Mouse (Mus musculus) hindbrain, embryonic 13.5 days (tissue): ENCODE measurements around the gene Plcb4. TPM values are rescaled to one million over a fixed set of nuclear protein-coding genes. Genes with fewer than 3 reads are reported as not detected.

Experiments
- ATAC-seq: fragments of 200-750 bp; cut with Nextera tagmentation; 2 replicates; pipeline ENCODE4 v1.8.0; 2017; ENCODE audit warnings: moderate TSS enrichment; ENCODE audit not compliant: low FRiP score
- H3K27ac ChIP-seq: fragments of 300-500 bp; sonication (generic); 2 replicates; pipeline ENCODE4 v1.5.1; 2015; ENCODE audit warnings: inconsistent platforms, mild to moderate bottlenecking, moderate library complexity
- H3K27me3 ChIP-seq: fragments of 300-500 bp; sonication (generic); 2 replicates; pipeline ENCODE4 v1.6.1; 2015; ENCODE audit warnings: mild to moderate bottlenecking, inconsistent platforms
- H3K36me3 ChIP-seq: fragments of 300-500 bp; sonication (generic); 2 replicates; pipeline ENCODE4 v1.6.1; 2015; ENCODE audit warnings: mild to moderate bottlenecking, inconsistent platforms
- H3K4me1 ChIP-seq: fragments of 300-500 bp; sonication (generic); replicated peaks from 2 replicates; pipeline ENCODE4 v1.6.1; 2015; ENCODE audit warnings: inconsistent platforms
- H3K4me2 ChIP-seq: fragments of 300-500 bp; sonication (generic); 2 replicates; pipeline ENCODE4 v1.6.1; 2015; ENCODE audit warnings: inconsistent platforms, mild to moderate bottlenecking, moderate library complexity
- H3K4me3 ChIP-seq: fragments of 300-500 bp; sonication (generic); 2 replicates; pipeline ENCODE4 v1.5.1; 2015; ENCODE audit warnings: mild to moderate bottlenecking, inconsistent platforms
- H3K9ac ChIP-seq: fragments of 300-500 bp; sonication (generic); 2 replicates; pipeline ENCODE4 v1.6.1; 2015; ENCODE audit warnings: mild to moderate bottlenecking, inconsistent platforms
- H3K9me3 ChIP-seq: fragments of 300-500 bp; sonication (generic); 2 replicates; pipeline ENCODE4 v1.6.1; 2016; ENCODE audit warnings: inconsistent platforms
- WGBS: fragments of 180-500 bp; shearing (Covaris S2); methylation state at CpG from one replicate; pipeline ENCODE4 v1.1.7; 2015; 5-methylcytosine and 5-hydroxymethylcytosine counted together
- polyA plus RNA-seq: library from polyadenylated mRNA; unstranded; fragments of >200 nt; fragmentation: Nextera tagmentation; extraction: Ambion mirVana; gene quantifications from 2 replicates; pipeline ENCODE4 v1.2.1, GENCODE M21; 2015

Gene Plcb4
- polyA plus RNA-seq, 1 experiment from 2014 or later: 49.7 TPM

DNA sequence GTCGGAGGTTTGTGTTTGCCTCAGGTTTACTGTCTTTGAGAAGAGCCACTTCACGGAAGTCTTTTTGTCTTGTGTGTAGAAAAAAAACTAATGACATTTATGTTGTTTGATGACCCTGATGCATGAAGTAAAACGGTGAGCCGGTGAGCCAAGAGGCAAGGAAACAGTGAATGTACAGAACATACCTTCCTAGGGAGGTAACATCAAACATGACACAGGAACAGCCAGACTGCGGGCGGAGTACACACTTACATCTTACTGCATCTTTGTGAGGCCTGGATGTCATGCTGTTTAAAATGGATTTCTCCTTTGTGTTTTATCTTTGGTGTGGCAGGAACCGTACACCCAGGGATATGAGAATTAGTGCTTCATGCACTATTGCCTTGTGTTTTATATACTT lies 340.1 kb downstream of the Plcb4 start:
- H3K4me3 ChIP-seq: no peak overlapping the region
- H3K27me3 ChIP-seq: no peaks in the 10 kb centered on the region
- no peak for ATAC-seq
- peaks cover 6% of the 10 kb centered on the region; the same call in 1 of the 2 replicates for H3K36me3 ChIP-seq
- no peak overlapping the region; the same call in 1 of the 2 replicates for H3K9ac ChIP-seq
- H3K4me1 ChIP-seq: peaks cover 35% of the 10 kb centered on the region
- 80% methylated on average over 7 of the region's 7 CpGs for WGBS
- H3K9me3 ChIP-seq: no peaks in the 10 kb centered on the region
- H3K27ac ChIP-seq: peak overlapping the region; percentile 55
- 0 out of 2 replicates have a peak overlapping the region, but pooled peaks have one; percentile 8 for H3K4me2 ChIP-seq

DNA sequence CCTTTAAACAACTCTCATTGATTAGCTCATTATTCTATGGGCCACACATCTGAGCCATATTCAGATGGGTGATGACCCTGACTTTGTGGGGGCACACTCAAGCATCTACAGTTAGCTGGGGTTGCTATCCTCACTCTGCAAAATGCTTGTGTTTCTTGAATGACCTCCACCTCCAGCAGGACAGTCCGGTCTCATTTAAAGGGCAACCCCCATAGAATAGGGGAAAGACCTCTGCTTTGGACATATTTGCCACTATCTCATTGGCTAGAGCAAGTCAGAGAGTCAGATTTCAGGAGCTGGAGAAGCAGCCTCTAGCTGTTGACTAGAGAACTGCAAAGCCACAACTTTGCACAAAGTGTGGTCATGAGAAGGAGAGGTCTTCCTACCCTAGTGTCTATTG lies 340.6 kb downstream of the Plcb4 start:
- ATAC-seq: no peak
- 56% methylated on average over 1 of the region's 1 CpGs for WGBS
- Histone ChIP-seq H3K4me3 (no peak overlapping the region), H3K27me3 (no peaks in the 10 kb centered on the region), H3K4me2 (0 out of 2 replicates have a peak overlapping the region, but pooled peaks have one; percentile 8), H3K9ac (no peak overlapping the region), H3K9me3 (no peaks in the 10 kb centered on the region), H3K36me3 (peaks cover 6% of the 10 kb centered on the region; the same call in 1 of the 2 replicates), H3K4me1 (peaks cover 35% of the 10 kb centered on the region), H3K27ac (peak overlapping the region; percentile 55)

DNA sequence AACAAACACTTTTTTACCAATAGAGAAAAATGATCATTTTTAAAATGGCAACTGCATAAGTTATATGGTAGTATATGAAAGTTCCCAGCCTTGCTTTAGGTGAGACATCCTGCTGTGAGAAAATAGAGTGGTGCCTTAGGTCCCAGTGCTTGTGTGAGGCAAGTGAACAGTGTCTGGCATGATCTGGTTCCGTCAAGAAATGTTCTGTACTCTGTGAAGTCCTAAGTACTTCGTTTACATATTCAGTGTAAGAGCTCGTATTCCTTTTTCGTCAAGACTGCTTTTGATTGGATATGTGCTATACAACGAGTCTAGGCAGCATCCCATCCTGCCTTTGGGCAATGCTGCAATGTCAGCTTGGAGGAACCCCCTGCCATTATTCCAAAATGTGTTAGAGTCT lies 342.1 kb downstream of the Plcb4 start:
- 68% methylated on average over 5 of the region's 5 CpGs for WGBS
- no peak overlapping the region for H3K9ac ChIP-seq
- peak overlapping the region; percentile 31; the same call in 1 of the 2 replicates for H3K27ac ChIP-seq

DNA sequence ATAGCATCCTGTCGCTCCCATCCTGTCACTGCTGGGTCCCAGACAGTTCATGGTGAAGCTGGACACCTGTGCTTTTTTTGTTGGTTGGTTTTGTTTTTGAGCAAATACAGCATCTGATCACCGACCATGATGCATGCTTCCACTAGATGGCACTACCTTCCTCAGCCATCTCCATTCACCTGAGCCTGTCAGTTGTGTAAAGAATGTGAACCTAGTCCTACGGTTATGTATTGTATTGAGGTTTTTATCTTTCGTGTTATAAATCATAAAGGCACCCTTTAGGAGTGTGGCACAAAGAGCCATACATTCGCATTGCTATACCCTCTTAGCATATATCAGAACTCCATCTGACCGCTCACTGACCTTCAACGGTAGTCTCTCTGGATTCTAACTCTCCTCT lies 343.3 kb downstream of the Plcb4 start:
- Histone ChIP-seq H3K36me3 (peaks cover 9% of the 10 kb centered on the region; the same call in 1 of the 2 replicates), H3K4me1 (peaks cover 33% of the 10 kb centered on the region), H3K27ac (peak overlapping the region; percentile 46; the same call in 1 of the 2 replicates), H3K9me3 (no peaks in the 10 kb centered on the region), H3K4me2 (peak overlapping the region; percentile 10; the same call in 1 of the 2 replicates), H3K4me3 (no peak overlapping the region), H3K27me3 (no peaks in the 10 kb centered on the region), H3K9ac (no peak overlapping the region)
- 50% methylated on average over 7 of the region's 7 CpGs for WGBS
- ATAC-seq: peak; percentile 64

More for the DNA sequence above, 342.1 kb downstream of the Plcb4 start:
- H3K4me3 ChIP-seq: no peak overlapping the region
- H3K4me1 ChIP-seq: peaks cover 35% of the 10 kb centered on the region
- peaks cover 6% of the 10 kb centered on the region; the same call in 1 of the 2 replicates for H3K36me3 ChIP-seq
- no peak for ATAC-seq
- no peaks in the 10 kb centered on the region for H3K27me3 ChIP-seq
- H3K9me3 ChIP-seq: no peaks in the 10 kb centered on the region
- peak overlapping the region; percentile 8; the same call in 1 of the 2 replicates for H3K4me2 ChIP-seq

DNA sequence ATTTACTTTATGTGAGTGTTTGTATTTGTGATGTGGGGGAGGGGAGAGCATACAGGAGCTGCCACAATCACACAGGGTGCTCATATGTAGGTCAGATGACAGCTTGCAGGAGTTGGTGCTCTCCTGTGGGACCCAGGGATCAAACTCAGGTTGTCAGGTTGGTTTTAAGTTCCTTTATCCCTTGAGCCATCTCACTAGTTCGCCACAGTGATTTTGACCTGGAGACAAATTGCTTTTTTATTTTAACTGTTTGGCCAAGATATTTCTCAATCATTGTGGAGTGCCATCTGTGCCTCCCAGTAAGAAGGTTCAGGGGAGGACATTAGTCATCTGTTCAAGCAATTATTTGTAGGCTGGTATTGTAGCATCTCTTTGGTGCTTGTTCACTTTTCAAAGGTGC lies 345.0 kb downstream of the Plcb4 start:
- Histone ChIP-seq H3K4me3 (no peak overlapping the region), H3K9me3 (no peaks in the 10 kb centered on the region), H3K36me3 (peaks cover 21% of the 10 kb centered on the region), H3K27ac (no peak overlapping the region), H3K4me1 (peaks cover 16% of the 10 kb centered on the region), H3K4me2 (no peak overlapping the region), H3K9ac (no peak overlapping the region), H3K27me3 (no peaks in the 10 kb centered on the region)
- ATAC-seq: no peak
- WGBS: 61% methylated on average over 1 of the region's 1 CpGs

DNA sequence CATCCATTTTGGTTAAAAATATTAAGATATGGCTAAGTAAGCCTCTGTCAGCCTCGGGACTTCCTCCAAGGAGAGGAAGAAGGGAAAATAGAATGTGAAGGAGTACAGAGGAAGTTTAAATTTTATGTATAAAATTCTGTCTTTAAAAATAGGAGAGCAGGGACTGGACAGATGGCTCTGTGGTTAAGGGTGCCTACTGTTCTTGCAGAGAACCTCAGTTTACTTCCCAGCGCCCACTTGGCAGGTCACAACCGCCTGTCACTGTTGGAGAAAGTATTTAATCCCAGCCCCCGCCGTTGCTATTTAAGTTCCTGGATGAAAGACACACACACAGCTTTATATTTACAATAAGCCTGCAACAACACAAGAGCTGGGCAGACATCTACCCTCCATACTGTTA lies 347.5 kb downstream of the Plcb4 start:
- H3K27me3 ChIP-seq: no peaks in the 10 kb centered on the region
- H3K4me3 ChIP-seq: no peak overlapping the region
- ATAC-seq: no peak
- no peaks in the 10 kb centered on the region for H3K9me3 ChIP-seq
- H3K4me1 ChIP-seq: peaks cover 4% of the 10 kb centered on the region; the same call in 1 of the 2 replicates
- H3K9ac ChIP-seq: no peak overlapping the region
- peaks cover 21% of the 10 kb centered on the region for H3K36me3 ChIP-seq
- H3K4me2 ChIP-seq: no peak overlapping the region
- WGBS: 92% methylated on average over 5 of the region's 5 CpGs
- no peak overlapping the region for H3K27ac ChIP-seq

DNA sequence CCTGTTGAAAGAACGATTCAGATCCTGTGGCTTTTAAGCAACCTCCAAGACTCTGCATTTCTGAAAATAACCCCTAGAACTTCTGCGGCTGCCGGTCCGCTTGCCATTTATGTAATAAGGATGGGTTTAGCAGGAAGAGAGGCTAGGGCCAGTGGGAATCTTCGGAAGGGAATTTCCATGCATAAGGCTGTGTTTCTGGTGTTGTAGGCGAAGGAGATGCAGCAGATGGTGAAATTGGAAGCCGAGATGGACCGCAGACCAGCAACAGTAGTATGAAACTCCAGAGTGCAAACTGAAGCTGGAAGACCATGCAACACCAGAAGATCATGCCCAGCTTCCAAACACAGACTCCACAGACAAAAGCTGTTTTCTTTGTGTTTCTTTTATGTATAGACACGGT lies 353.9 kb downstream of the Plcb4 start:
- Histone ChIP-seq H3K4me2 (no peak overlapping the region), H3K4me1 (no peaks in the 10 kb centered on the region), H3K36me3 (peaks cover 15% of the 10 kb centered on the region), H3K4me3 (no peak overlapping the region), H3K9me3 (no peaks in the 10 kb centered on the region), H3K27me3 (no peaks in the 10 kb centered on the region), H3K27ac (no peak overlapping the region), H3K9ac (no peak overlapping the region)
- 95% methylated on average over 9 of the region's 9 CpGs for WGBS
- ATAC-seq: no peak

DNA sequence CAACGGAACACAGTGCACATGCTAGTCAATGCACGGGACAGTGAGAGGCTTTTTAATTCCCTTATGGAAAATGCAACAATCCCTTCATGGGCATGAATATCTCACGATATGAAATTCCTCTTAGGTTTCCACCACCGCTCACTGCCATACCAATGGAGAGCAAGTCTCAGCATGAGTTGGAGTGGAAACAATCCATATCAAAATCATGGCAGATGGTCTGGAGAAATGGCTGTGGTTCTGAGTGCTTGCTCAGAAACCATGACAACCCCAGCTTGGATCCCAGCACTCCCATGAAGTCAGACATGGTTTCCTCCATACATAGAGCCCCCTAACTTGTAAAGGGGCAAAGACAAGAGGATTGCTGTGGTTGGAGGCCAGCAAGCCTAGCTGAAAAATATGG lies 389.7 kb downstream of the Plcb4 start:
- no peak overlapping the region for H3K4me2 ChIP-seq
- ATAC-seq: no peak

DNA sequence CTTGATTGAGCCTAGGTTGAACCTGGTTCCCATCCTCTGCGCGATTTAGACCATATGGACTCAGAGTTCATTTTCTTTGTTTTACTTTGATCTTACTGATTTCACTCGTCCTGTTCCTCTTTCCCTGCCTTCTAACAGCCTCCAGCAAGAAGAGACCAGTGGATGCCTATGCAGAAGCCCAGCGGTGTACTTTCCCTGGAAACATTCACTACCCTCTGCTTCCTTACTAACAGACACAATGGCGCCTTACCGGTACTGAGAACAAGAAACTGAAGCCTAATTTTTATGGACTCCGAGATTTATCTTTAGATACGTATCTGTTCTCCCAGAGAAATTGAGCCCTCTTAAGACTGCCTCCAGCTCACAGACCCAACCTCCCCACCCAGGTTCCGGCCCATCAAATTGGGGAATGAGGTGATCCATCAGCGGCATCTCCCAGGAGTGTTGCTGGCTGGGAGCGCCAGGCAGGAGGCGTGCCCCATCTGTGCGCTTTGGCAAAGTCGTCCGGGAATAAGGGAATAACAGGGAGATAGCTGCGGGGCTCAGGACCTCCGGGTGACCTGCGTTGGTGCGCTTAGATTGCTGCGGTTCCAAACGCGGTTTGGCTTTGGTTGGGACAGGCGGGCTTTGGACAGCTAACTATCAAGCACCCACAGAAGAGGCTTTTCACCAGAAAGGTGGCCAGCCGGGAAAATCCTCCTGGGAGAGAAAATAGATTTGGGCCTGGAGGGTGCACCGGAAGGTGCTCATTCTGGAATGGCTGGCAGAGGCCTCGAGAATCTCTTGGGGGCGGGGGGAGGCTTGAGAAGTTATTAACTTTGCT lies 392.2 kb downstream of the Plcb4 start:
- H3K36me3 ChIP-seq: no peaks in the 10 kb centered on the region
- H3K9ac ChIP-seq: peak overlapping the region; percentile 75
- H3K27ac ChIP-seq: peak overlapping the region; percentile 96
- peak overlapping the region; percentile 63 for H3K4me2 ChIP-seq
- H3K4me1 ChIP-seq: peaks cover 16% of the 10 kb centered on the region
- H3K27me3 ChIP-seq: no peaks in the 10 kb centered on the region
- H3K9me3 ChIP-seq: no peaks in the 10 kb centered on the region
- peak; percentile 84 for ATAC-seq
- 14% methylated on average over 27 of the region's 27 CpGs for WGBS
- peak overlapping the region; percentile 41 for H3K4me3 ChIP-seq

More for the DNA sequence above, 389.7 kb downstream of the Plcb4 start:
- H3K27me3 ChIP-seq: no peaks in the 10 kb centered on the region
- no peak overlapping the region for H3K9ac ChIP-seq
- no peak overlapping the region for H3K27ac ChIP-seq
- no peaks in the 10 kb centered on the region for H3K9me3 ChIP-seq
- peaks cover 16% of the 10 kb centered on the region for H3K4me1 ChIP-seq
- H3K4me3 ChIP-seq: no peak overlapping the region
- no peaks in the 10 kb centered on the region for H3K36me3 ChIP-seq
- WGBS: 80% methylated on average over 4 of the region's 4 CpGs

DNA sequence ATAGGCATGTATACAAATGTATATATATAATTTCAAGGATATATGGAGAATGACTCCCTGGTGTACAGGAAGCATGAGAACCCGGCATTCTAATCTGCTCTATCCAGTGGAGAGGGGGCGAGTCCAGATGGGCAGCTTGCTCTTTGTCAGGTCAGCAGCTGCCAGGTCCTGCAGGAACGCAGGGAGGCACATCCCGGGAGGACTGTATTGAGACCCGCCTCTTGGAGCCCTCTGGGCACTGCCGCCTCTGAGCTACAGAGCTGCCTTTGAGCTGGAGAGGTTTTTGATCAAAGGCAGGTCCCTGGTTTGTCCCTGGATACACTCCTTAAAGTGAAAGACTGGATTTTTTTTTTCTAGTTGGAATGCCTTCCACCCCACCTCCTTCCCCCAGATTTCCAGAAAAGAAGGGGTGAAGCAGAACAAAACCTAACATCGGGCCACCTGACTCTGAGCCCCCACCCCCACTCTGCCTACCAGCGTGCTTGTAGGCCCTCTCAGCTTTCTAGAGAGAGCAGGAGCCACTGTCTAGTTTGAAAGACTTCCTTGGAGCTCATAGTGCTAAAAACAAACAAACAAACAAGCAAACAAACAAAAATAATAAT lies 393.0 kb downstream of the Plcb4 start, which contains the start of gene Lamp5:
Lamp5 (plus strand) TSS at position 552 of the 602 bp plus-strand sequence.
- no peaks in the 10 kb centered on the region for H3K9me3 ChIP-seq
- H3K4me2 ChIP-seq: peak within 1 kb of the TSS; percentile 63
- peaks cover 16% of the 10 kb centered on the region for H3K4me1 ChIP-seq
- no peaks in the 10 kb centered on the region for H3K27me3 ChIP-seq
- WGBS: 1% methylated on average over 8 of the region's 8 CpGs
- peak within 1 kb of the TSS; percentile 96 for H3K27ac ChIP-seq
- no peaks in the 10 kb centered on the region for H3K36me3 ChIP-seq
- H3K4me3 ChIP-seq: peak within 1 kb of the TSS; percentile 41
- peak within 1 kb of the TSS; percentile 75 for H3K9ac ChIP-seq
- ATAC-seq: peak; percentile 66

DNA sequence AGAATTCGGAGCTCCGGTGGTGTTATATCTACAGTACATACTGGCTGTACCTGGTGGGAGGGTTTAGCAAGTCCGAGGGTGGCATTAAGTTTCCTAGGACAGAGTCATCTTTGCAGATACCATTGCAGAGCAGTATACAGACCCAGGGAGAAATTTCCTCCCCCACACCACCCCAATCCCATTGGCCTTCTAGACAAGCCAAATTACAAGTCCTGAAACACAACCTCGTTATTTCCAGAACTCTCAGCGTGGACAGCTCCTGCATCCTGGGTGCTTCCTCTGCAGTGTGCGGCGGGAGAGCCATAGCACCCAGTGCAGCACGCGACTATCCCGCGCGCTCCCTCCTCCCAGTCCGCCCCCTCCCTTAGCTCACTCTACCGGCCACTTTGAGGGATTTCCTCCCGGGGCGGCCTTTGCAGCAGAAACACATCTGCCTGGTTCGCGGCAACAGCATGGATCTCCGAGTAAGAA lies 399.1 kb downstream of the Plcb4 start:
- 3% methylated on average over 19 of the region's 19 CpGs for WGBS
- peaks cover 19% of the 10 kb centered on the region for H3K4me1 ChIP-seq
- H3K9me3 ChIP-seq: no peaks in the 10 kb centered on the region
- H3K9ac ChIP-seq: peak overlapping the region; percentile 90
- H3K36me3 ChIP-seq: no peaks in the 10 kb centered on the region
- peak overlapping the region; percentile 66 for H3K4me2 ChIP-seq
- H3K4me3 ChIP-seq: peak overlapping the region; percentile 56
- H3K27ac ChIP-seq: peak overlapping the region; percentile 98
- peak; percentile 71 for ATAC-seq
- peaks cover 34% of the 10 kb centered on the region for H3K27me3 ChIP-seq

DNA sequence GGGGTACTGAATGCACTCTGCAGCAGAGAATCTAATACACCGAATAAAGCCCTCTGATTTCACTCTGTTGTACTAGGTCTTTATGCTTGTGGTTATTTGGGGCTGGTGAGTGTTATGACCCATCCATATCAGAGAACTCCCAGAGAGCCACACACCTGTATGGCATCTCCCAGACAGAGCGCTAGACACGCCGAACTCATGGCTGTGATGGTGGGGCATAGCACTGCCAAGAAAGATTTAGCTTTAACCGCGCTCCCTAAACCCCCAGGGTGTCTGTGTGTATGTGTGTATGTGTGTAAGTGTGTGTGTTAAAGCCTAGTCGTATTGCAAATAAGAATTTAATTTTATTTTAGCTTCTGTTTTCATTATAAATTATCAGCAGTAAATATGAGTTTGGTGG lies 399.6 kb downstream of the Plcb4 start:
- H3K4me3 ChIP-seq: peak overlapping the region; percentile 56

More for the DNA sequence above, 399.6 kb downstream of the Plcb4 start:
- Histone ChIP-seq H3K36me3 (no peaks in the 10 kb centered on the region), H3K27ac (peak overlapping the region; percentile 98), H3K27me3 (peaks cover 34% of the 10 kb centered on the region), H3K9me3 (no peaks in the 10 kb centered on the region), H3K4me1 (peaks cover 21% of the 10 kb centered on the region), H3K4me2 (peak overlapping the region; percentile 66), H3K9ac (peak overlapping the region; percentile 90)
- ATAC-seq: peak; percentile 30
- 3% methylated on average over 7 of the region's 7 CpGs for WGBS
